Mouse (Mus musculus): Measurements from ENCODE around the gene Robo4.

Robo4 gene

GRCm38 (mm10) chr9:37454991-37455390, 53.3 kb downstream of the Robo4 start:
- DNase-seq (ENCODE audit: low spot score): no peak

GRCm38 (mm10) chr9:37455868-37456267, 54.2 kb downstream of the Robo4 start:
- DNase-seq (ENCODE audit: low spot score): no peak

GRCm38 (mm10) chr9:37456481-37456910, 54.8 kb downstream of the Robo4 start:
- no peak for DNase-seq (ENCODE audit: low spot score)

- DNase-seq (ENCODE audit: low spot score): no peak
Measured at GRCm38 (mm10) chr9:37457151-37457550, 55.5 kb downstream of the Robo4 start.

- DNase-seq (ENCODE audit: low spot score): no peak
Measured at GRCm38 (mm10) chr9:37459665-37460042, 58.0 kb downstream of the Robo4 start.

GRCm38 (mm10) chr9:37460043-37460960, 58.6 kb downstream of the Robo4 start:
- no peak for DNase-seq (ENCODE audit: low spot score)

GRCm38 (mm10) chr9:37460961-37461340, 59.3 kb downstream of the Robo4 start:
- no peak for DNase-seq (ENCODE audit: low spot score)

GRCm38 (mm10) chr9:37461571-37461970, 59.9 kb downstream of the Robo4 start:
- DNase-seq (ENCODE audit: low spot score): no peak

- peak; percentile 55 for DNase-seq (ENCODE audit: low spot score)
Measured at GRCm38 (mm10) chr9:37462764-37463163, 61.1 kb downstream of the Robo4 start.
